Mouse (Mus musculus) megakaryocyte, embryonic 14.5 days (primary cell): ENCODE data around the gene Mlc1.

Source experiments
- FLI1 ChIP-seq: IDR thresholded peaks from 2 replicates; pipeline ENCODE4 v1.6.1; 2012; ENCODE audit warnings: low read length, inconsistent platforms, mixed read lengths
- GATA1 ChIP-seq: IDR thresholded peaks from 3 replicates; pipeline ENCODE4 v1.6.1; 2012; ENCODE audit warnings: mixed read lengths, low read length, inconsistent platforms, borderline replicate concordance

GRCm38 (mm10) chr15:88936619-88937290, 42.1 kb downstream of the Mlc1 start:
- TF ChIP-seq GATA1 (no peak), FLI1 (no peak)
